Mouse (Mus musculus) testis, adult 10 weeks (tissue): ENCODE data around the gene Tm6sf2. TPM values are rescaled to one million over a fixed set of nuclear protein-coding genes. Genes with fewer than 3 reads are reported as not detected.

Experiments
- polyA plus RNA-seq: library from polyadenylated mRNA; stranded (reverse); fragments of 350-450 nt; fragmentation: Illumina TruSeq; extraction: RNeasy Lipid Tissue Mini Kit (QIAGEN cat#74804); gene quantifications from one replicate; pipeline ENCODE4 v1.2.3, GENCODE M21; 2014; ENCODE audit warnings: low read depth, low replicate concordance

The Tm6sf2 gene
- polyA plus RNA-seq, result 0.66 TPM

GRCm38 (mm10) chr8:70072441-70073069, at the start of gene Tm6sf2:
Tm6sf2 (plus strand) TSS chr8:70072924.

GRCm38 (mm10) chr8:70042583-70043455, 29.9 kb upstream of the Tm6sf2 start, which contains the start of the genes Mau2 and Sugp1:
Mau2 (minus strand) TSS chr8:70042734.
Sugp1 (plus strand) TSS chr8:70042813.

GRCm38 (mm10) chr8:70083285-70083684, 10.6 kb downstream of the Tm6sf2 start, which contains the start of gene Hapln4:
Hapln4 (plus strand) TSS chr8:70083457.

GRCm38 (mm10) chr8:70120667-70121066, 47.9 kb downstream of the Tm6sf2 start, which contains the start of gene Ncan:
Ncan (minus strand) TSS chr8:70120873.

Other genes starting within 250 kb of the Tm6sf2 start
- gene Pbx4, start 240.4 kb upstream of the Tm6sf2 start, polyA plus RNA-seq, result 64.0 TPM
- gene Cilp2, start 185.2 kb upstream of the Tm6sf2 start, polyA plus RNA-seq, result not detected
- 0.21 TPM for gene Tssk6, start 170.7 kb upstream of the Tm6sf2 start, polyA plus RNA-seq
- gene Ndufa13, start 170.4 kb upstream of the Tm6sf2 start, polyA plus RNA-seq, result 0.39 TPM
- not detected for gene Yjefn3, start 170.2 kb upstream of the Tm6sf2 start, polyA plus RNA-seq
- 7.2 TPM for gene Gatad2a, start 76.5 kb upstream of the Tm6sf2 start, polyA plus RNA-seq
- gene Mau2, start 30.2 kb upstream of the Tm6sf2 start, polyA plus RNA-seq, result 7.5 TPM
- 18.5 TPM for gene Sugp1, start 30.1 kb upstream of the Tm6sf2 start, polyA plus RNA-seq
- 0.06 TPM for gene Hapln4, start 10.5 kb downstream of the Tm6sf2 start, polyA plus RNA-seq
- gene Ncan, start 47.9 kb downstream of the Tm6sf2 start, polyA plus RNA-seq, result 0.62 TPM
- 0.80 TPM for gene Nr2c2ap, start 58.4 kb downstream of the Tm6sf2 start, polyA plus RNA-seq
- gene Rfxank, start 66.2 kb downstream of the Tm6sf2 start, polyA plus RNA-seq, result 0.57 TPM
- gene Borcs8, start 66.6 kb downstream of the Tm6sf2 start, polyA plus RNA-seq, result 10.0 TPM
- not detected for gene Mef2b, start 66.8 kb downstream of the Tm6sf2 start, polyA plus RNA-seq
- 1.4 TPM for gene Tmem161a, start 99.4 kb downstream of the Tm6sf2 start, polyA plus RNA-seq
- gene Slc25a42, start 139.4 kb downstream of the Tm6sf2 start, polyA plus RNA-seq, result 0.84 TPM
- 123 TPM for gene Sugp2, start 161.3 kb downstream of the Tm6sf2 start, polyA plus RNA-seq
- gene Armc6, start 161.5 kb downstream of the Tm6sf2 start, polyA plus RNA-seq, result 0.36 TPM
- gene Homer3, start 209.9 kb downstream of the Tm6sf2 start, polyA plus RNA-seq, result 0.17 TPM
- gene Ddx49, start 229.6 kb downstream of the Tm6sf2 start, polyA plus RNA-seq, result 10.8 TPM
- gene Cope, start 229.6 kb downstream of the Tm6sf2 start, polyA plus RNA-seq, result 1.9 TPM
- gene Cers1, start 242.9 kb downstream of the Tm6sf2 start, polyA plus RNA-seq, result not detected